Mouse (Mus musculus): ENCODE data around the gene Ccdc183.

DNA sequence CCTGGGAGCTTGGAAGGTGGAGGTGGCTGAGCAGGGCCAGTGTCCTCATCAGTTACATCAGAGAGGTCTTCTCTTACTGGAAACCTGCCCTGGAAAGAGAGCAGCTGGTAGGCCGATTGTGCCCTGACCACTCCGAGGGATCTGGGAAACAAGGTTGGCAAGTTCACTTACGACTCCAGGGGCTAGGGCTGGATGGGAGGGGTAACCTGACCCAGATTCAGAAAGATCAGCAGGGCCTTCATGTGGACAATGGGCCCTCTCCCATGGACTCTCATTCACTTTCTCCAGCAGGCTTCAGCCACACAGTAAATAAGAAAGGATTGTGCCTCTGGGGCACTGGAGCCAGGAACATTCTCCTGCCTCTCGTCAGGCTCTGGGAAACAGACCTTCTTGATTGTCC, 32.6 kb downstream of the Ccdc183 start:
- no peak for TF ChIP-seq POLR2A (IDR thresholded peaks at IDR 0.05; ENCODE audit: borderline replicate concordance, extremely low read depth, low read depth, low read length)
- TF ChIP-seq CTCF (IDR thresholded peaks at IDR 0.05; ENCODE audit: insufficient read depth, low read length), result no peak

All from lung, adult 2 months (tissue).